Mouse (Mus musculus) retina, embryonic 14.5 days (tissue): ENCODE measurements at regions not wholly inside any gene's neighbourhood (a gene's known extent, or its start where the extent isn't known, plus 50 kb on each side); places are given as distances from the start of the nearest gene placed in this dataset.
A peak's percentile ranks its signal among the peaks of the same experiment; 100 is the strongest.

Experiments used
- DNase-seq: peaks from one replicate; pipeline ENCODE4 v3.0.0-alpha.2; 2015; ENCODE audit warnings: low spot score

- no peak for DNase-seq
Observed at GRCm38 (mm10) chr9:116366193-116366592, 191.0 kb upstream of the Tgfbr2 start.

- no peak for DNase-seq
Observed at GRCm38 (mm10) chr9:116365701-116366100, 190.5 kb upstream of the Tgfbr2 start.

- DNase-seq: no peak
Observed at GRCm38 (mm10) chr9:116365016-116365685, 190.0 kb upstream of the Tgfbr2 start.

- DNase-seq: no peak
Observed at GRCm38 (mm10) chr9:116361092-116361491, 185.9 kb upstream of the Tgfbr2 start.

- DNase-seq: peak; percentile 11
Observed at GRCm38 (mm10) chr9:116354056-116354732, 179.0 kb upstream of the Tgfbr2 start.

- DNase-seq: no peak
Observed at GRCm38 (mm10) chr9:116352801-116353494, 177.8 kb upstream of the Tgfbr2 start.

- DNase-seq: no peak
Observed at GRCm38 (mm10) chr9:116350804-116351547, 175.8 kb upstream of the Tgfbr2 start.

GRCm38 (mm10) chr9:116347021-116347420 is 171.9 kb upstream of the Tgfbr2 start:
- DNase-seq: no peak

- no peak for DNase-seq
Observed at GRCm38 (mm10) chr9:116346495-116346894, 171.3 kb upstream of the Tgfbr2 start.

- no peak for DNase-seq
Observed at GRCm38 (mm10) chr9:116343086-116343481, 167.9 kb upstream of the Tgfbr2 start.

- DNase-seq: no peak
Observed at GRCm38 (mm10) chr9:116342446-116343085, 167.4 kb upstream of the Tgfbr2 start.

- no peak for DNase-seq
Observed at GRCm38 (mm10) chr9:116342009-116342408, 166.8 kb upstream of the Tgfbr2 start.

- DNase-seq: no peak
Observed at GRCm38 (mm10) chr9:116340952-116341351, 165.8 kb upstream of the Tgfbr2 start.

- DNase-seq: no peak
Observed at GRCm38 (mm10) chr9:116338729-116339100, 163.6 kb upstream of the Tgfbr2 start.

- no peak for DNase-seq
Observed at GRCm38 (mm10) chr9:116338093-116338728, 163.1 kb upstream of the Tgfbr2 start.

- no peak for DNase-seq
Observed at GRCm38 (mm10) chr9:116337446-116338010, 162.4 kb upstream of the Tgfbr2 start.

- no peak for DNase-seq
Observed at GRCm38 (mm10) chr9:116335561-116336478, 160.7 kb upstream of the Tgfbr2 start.

- no peak for DNase-seq
Observed at GRCm38 (mm10) chr9:116333956-116334463, 158.8 kb upstream of the Tgfbr2 start.

- DNase-seq: no peak
Observed at GRCm38 (mm10) chr9:116332485-116333118, 157.4 kb upstream of the Tgfbr2 start.
